Mouse (Mus musculus): Measurements from ENCODE around the gene Tmem184b.

DNA sequence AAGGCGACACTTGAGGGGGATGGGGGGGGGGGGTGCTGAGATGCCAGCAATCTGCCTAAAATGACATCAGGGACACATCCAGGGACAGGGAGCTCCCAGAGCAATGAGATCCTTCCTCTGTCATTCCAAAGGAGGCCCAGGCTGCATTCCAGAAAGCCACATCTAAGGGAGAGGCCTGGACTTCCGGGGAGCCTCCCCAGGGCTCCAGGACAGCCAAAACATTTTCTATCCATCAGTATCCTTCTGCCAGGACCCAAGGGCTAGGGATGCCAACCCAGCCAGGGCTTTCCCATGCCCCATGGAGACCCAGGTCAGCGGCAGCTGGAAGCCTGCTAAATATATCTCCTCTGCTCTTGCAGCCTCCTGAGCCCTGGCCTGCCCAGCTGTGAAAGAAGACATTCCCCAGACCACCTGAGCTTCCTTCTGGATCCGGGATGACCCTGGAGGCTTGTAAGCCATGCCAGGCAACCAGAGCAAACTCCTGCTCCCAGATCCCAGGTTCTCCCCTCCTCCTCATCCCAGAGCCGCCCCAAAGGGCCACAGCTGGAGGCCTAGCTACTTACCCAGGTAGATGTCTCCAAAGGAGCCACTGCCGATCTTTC is 34.9 kb upstream of the Tmem184b start:
- TF ChIP-seq CTCF (IDR thresholded peaks at IDR 0.05; ENCODE audit: insufficient read depth, low read length): no peak
- no peak for TF ChIP-seq POLR2A (IDR thresholded peaks at IDR 0.05; ENCODE audit: borderline replicate concordance, extremely low read depth, low read depth, low read length)
